ENCODE assay signal across 8 mouse cellular contexts in genomic region chr4:116876995-116877728, GRCm38 (mm10). TPM values are rescaled to one million over a fixed set of nuclear protein-coding genes. Genes with fewer than 3 reads are reported as not detected.
DNase-seq lines count a peak whose midpoint lies in the region; ATAC-seq and TF ChIP-seq lines count a peak whose summit lies in the region.

Zswim5 (plus strand) TSS chr4:116877376.

- CTCF ChIA-PET in Patski (lab: Charles Lee), result no interaction called here

- POLR2A ChIA-PET in Patski (lab: Charles Lee), result no interaction called here

- peak within 1 kb of the TSS; percentile 97 for H3K4me2 ChIP-seq in lung, embryonic 14.5 days

- H3K9ac ChIP-seq in lung, embryonic 14.5 days, result peak within 1 kb of the TSS; percentile 68

- H3K4me1 ChIP-seq in hindbrain, embryonic 10.5 days (replicated peaks), result peaks cover 20% of the 10 kb centered on the region
- H3K4me1 ChIP-seq in lung, embryonic 14.5 days (ENCODE audit: insufficient read depth), result no peaks in the 10 kb centered on the region

- WGBS in hindbrain, embryonic 10.5 days, result under 1% methylated on average over 104 of the region's 104 CpGs
- whole genome bisulfite sequencing in lung, embryonic 14.5 days, result under 1% methylated on average over 101 of the region's 104 CpGs

- no peaks in the 10 kb centered on the region for H3K36me3 ChIP-seq in hindbrain, embryonic 10.5 days
- no peaks in the 10 kb centered on the region for H3K36me3 ChIP-seq in lung, embryonic 14.5 days (ENCODE audit: insufficient read depth)

- H3K9me3 ChIP-seq in hindbrain, embryonic 10.5 days, result no peaks in the 10 kb centered on the region
- H3K9me3 ChIP-seq in lung, embryonic 14.5 days (ENCODE audit: low read depth, low read length), result no peaks in the 10 kb centered on the region

- DNase-seq in Patski (ENCODE audit: low read depth, low spot score), result no peak
- DNase-seq in cerebellum, adult 8-10 months, result peak; percentile 81
- peak; percentile 19 to 68 for DNase-seq in frontal cortex, adult 2 months (ENCODE audit: extremely low spot score in 1 of 2, low spot score in 1 of 2)
- peak; percentile 82 for DNase-seq in hindbrain, embryonic 10.5 days (ENCODE audit: low spot score)
- DNase-seq in layer of hippocampus, adult 9-11 months, result peak; percentile 74
- DNase-seq in lung, embryonic 14.5 days, result peak; percentile 84
- peak; percentile 31 for DNase-seq in ovary, postnatal 10 days (ENCODE audit: low spot score)
- DNase-seq in thymus, postnatal 25 days, result peak; percentile 51

- peaks cover 41% of the 10 kb centered on the region for H3K27me3 ChIP-seq in Patski
- H3K27me3 ChIP-seq in hindbrain, embryonic 10.5 days (ENCODE audit: insufficient read depth, poor library complexity, severe bottlenecking), result peaks cover 7% of the 10 kb centered on the region; the same call in 1 of the 2 replicates
- peaks cover 31% of the 10 kb centered on the region for H3K27me3 ChIP-seq in lung, embryonic 14.5 days (ENCODE audit: insufficient read depth, low read length)

- peak within 1 kb of the TSS; percentile 89 for H3K4me3 ChIP-seq in hindbrain, embryonic 10.5 days
- peak within 1 kb of the TSS; percentile 76 for H3K4me3 ChIP-seq in lung, embryonic 14.5 days (ENCODE audit: low read depth, low read length)

- no peak for TF ChIP-seq CTCF in Patski (IDR thresholded peaks at IDR 0.05)
- TF ChIP-seq CTCF in lung, embryonic 14.5 days (IDR thresholded peaks at IDR 0.05; ENCODE audit: low read depth), result no peak

- H3K27ac ChIP-seq in hindbrain, embryonic 10.5 days, result peak within 1 kb of the TSS; percentile 98
- peak within 1 kb of the TSS; percentile 84; the same call in 1 of the 2 replicates for H3K27ac ChIP-seq in lung, embryonic 14.5 days (ENCODE audit: low read depth)

- in situ Hi-C loops in Patski (cut with MboI; ENCODE audit: low pct_unique_long_range_greater_than_20kb), result no loop called here

- ATAC-seq in Patski, result peak; percentile 57
- ATAC-seq in lung, embryonic 14.5 days (ENCODE audit: insufficient read depth), result peak; percentile 91

RNA-seq across cellular contexts. Expression of gene Zswim5, which starts in this region (rescaled TPM):
- polyA plus RNA-seq in Patski (2021), result 0.96 TPM
- 9.4 and 10.5 TPM in 2 replicates for polyA plus RNA-seq in frontal cortex, adult 2 months (2012; rRNA removed)
- polyA plus RNA-seq in hindbrain, embryonic 10.5 days (2016; fragmentation: Nextera tagmentation; extraction: Ambion mirVana), result 6.1 and 7.6 TPM in 2 replicates
- 0.47 and 0.79 TPM in 2 replicates for polyA plus RNA-seq in lung, embryonic 14.5 days (2014; fragmentation: Nextera tagmentation; extraction: Ambion mirVana)

Comparison
In these comparisons a context has a peak if more than half of its experiments do, and no peak if none do; other contexts are left out.
1. Peak in ATAC-seq in Patski; RNA of the gene not detected or under 1 TPM.
2. Peak in DNase-seq, ATAC-seq, H3K4me3 ChIP-seq, H3K27ac ChIP-seq, H3K9ac ChIP-seq and H3K4me2 ChIP-seq in lung, embryonic 14.5 days; RNA of the gene not detected or under 1 TPM.